Mouse (Mus musculus) left cerebral cortex, postnatal 4 days (tissue): ENCODE data around the gene Prph2. TPM values are rescaled to one million over a fixed set of nuclear protein-coding genes. Genes with fewer than 3 reads are reported as not detected.
A peak's percentile ranks its signal among the peaks of the same experiment; 100 is the strongest.

Experiments
- DNase-seq: peaks from one replicate; pipeline ENCODE4 v3.0.0-alpha.2; 2022
- intact Hi-C: fragments of 180-260 bp; cut with DNase I; formaldehyde crosslinking; loops from one replicate; pipeline ENCODE4 v1.15.1; 2025
- total RNA-seq, 2 experiments: library from RNA; stranded (reverse); gene quantifications; 2 replicates each; pipeline ENCODE4 v1.2.3; 2021

Gene Prph2
- total RNA-seq, 2 experiments from 2014 or later, result not detected

DNA sequence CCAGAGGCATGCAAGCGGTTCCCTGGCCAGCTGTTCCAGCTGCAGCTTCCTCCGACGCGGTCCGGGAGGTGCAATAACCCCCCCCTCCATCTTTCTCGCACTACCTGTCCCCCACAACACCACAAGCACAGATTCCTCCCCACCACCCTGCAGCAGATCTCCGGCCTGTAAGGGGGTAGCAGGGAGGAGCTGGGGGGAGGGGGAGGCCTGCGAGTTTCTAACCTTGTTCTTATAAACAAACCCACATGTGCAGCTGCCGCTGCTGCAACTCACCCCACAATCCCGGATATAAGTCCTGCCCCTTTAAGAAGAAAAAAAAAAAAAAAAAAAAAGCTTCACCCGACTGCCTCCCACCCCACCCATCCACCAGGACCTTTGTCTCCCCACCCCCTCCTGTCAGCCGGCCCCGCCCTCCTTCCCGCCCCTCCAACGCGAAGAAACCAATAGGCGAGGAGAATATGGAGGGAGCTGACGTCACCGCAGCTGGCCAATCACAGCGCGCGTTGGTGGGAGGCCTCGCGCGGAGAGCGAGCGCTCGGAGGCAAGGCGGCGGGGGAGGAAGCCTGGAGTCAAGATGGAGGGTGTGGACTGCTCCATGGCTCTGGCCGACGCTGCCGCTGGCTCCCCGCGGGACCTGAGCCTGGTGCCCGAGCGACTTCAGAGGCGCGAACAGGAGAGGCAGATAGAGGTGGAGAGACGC lies 20.0 kb upstream of the Prph2 start, which contains the start of gene Tbcc:
Gene Tbcc, plus strand, starts transcription at position 569 of the 700 bp plus-strand sequence.
- intact Hi-C loops, result no loop called here
- peak; percentile 98 for DNase-seq

DNA sequence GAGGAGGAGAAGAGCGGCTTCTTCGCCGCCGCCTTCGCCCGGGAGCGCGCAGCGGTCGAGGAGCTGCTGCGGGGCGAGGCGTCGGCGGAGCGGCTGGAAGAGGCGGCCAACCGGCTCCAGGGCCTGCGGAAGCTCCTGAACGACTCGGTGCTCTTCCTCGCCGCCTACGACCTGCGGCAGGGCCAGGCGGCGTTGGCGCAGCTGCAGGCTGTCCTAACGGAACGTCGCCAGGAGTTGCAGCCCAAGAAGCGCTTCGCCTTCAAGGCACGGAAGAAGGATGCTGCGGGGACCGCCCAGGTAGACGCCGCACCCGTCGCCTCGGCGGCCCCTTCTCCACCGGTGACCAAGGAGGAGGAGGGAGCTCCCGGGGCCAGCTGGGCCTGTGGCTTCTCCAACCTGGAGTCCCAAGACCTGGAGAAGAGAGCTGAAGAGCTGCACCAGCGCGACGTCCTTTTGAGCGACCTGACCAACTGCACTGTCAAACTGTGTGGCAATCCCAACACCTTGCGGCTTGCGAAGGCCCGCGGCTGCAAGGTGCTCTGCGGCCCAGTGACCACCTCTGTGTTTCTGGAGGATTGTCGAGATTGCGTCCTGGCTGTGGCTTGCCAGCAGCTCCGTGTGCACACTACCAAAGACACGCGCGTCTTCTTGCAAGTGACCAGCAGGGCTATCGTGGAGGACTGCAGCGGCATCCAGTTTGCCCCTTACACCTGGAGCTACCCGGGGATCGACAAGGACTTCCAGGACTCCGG lies 19.2 kb upstream of the Prph2 start:
- DNase-seq, result peak; percentile 33
- intact Hi-C loops, result no loop called here

DNA sequence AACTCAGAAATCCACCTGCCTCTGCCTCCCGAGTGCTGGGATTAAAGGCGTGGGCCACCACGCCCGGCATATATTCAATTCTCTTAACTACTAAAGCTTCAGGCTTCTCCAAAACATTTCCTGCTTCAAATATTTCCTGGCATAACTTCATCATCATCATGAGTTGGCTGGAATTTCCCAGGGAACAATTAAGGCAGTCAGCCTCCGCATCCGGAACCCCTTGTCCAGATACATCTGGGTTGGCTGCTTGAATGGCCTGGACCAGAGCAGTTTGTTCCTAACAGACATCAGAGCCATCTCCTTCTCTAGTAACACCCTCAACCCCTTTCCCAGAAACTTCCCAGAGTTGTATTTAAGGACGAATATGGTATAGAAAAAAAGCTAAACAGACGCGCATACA lies 14.8 kb upstream of the Prph2 start:
- DNase-seq, result no peak
- intact Hi-C loops, result no loop called here

DNA sequence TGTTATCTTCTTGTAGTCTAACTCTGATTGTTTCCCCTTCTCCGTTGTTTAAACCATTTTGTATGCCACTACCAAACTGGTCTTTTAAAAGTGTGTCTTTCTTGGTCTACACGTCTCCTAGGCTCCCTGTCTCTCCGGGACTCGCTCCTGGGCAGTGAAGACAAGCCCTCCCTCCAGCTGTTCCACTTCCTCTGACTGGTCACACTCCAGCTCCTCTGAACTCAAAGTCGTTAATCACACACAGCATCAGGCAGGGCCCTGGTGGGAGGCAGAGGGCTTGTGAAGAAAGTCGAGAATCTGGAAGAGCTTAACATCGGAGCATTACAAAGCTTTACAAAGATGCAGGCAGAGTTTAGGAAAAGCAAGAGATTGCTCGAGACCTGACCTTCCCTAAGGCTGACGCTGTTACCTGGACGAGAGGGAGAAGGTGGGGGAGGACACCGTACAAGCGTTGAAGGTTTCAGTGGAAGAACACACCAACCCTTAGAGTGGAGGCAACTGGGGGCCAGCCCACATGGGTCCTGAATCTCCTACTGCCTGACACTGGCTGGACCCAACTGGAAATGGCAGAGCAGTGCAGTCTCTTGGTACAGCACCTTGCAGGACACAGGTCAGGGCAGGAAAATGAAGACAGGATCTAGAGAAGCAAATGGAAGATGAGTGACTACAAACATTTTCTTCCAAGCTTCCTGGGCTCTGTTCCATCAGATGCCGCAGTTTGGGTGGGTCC lies 12.9 kb upstream of the Prph2 start:
- intact Hi-C loops, result no loop called here
- DNase-seq, result no peak

- intact Hi-C loops, result no loop called here
Measured at GRCm38 (mm10) chr17:46900941-46901340, 9.3 kb upstream of the Prph2 start.

DNA sequence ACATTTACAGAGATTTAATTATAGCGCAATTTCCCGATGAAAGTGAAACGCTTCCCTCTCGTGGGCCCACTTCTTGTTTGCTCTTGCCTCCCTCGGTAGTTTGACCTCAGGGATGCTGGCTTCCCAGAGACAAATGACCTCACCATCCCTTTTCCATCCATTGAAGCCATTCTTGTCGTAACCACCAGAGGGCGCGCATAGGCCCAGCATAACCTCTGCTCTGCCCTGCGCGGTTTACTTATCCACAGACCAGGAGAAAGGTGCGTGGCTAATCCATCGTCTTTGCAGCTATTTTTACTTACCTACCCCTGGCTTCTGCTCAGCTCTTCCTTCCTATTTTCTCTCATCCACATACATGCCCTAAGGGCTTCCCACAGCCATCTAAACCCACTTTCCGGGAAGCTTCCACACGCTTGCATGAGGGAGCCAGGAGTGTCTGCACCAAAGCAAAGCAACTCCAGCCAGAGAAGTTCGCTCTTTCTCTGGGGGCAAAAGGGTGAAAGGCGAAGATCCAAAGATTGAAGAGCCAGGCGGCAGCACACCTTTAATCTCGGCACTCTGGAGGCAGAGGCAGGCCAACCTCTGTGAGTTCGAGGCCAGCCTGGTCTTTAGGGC lies 6.3 kb upstream of the Prph2 start:
- peak; percentile 79 for DNase-seq
- intact Hi-C loops, result no loop called here

More at GRCm38 (mm10) chr17:46900941-46901340, 9.3 kb upstream of the Prph2 start:
- DNase-seq, result no peak

DNA sequence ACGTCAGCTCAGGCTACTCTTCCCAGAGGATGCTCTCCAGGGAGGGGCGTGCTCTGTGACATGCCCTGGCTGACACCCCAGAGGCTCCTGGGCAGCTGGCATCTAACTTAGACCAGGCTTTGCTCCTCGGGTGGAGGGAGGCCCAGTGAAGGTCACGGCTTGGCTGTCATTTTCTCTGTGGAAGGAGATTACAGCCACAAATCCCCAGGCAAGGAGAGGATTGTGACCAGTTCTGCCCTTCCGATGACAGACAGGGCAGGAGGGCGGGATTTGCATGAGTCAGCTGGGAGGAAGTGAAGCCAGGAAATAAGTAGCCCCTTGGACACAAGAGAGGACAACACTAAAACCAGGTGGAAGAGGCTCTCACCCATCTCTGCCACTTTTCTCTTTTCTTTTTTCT lies 2.1 kb downstream of the Prph2 start:
- intact Hi-C loops, result no loop called here
- no peak for DNase-seq

DNA sequence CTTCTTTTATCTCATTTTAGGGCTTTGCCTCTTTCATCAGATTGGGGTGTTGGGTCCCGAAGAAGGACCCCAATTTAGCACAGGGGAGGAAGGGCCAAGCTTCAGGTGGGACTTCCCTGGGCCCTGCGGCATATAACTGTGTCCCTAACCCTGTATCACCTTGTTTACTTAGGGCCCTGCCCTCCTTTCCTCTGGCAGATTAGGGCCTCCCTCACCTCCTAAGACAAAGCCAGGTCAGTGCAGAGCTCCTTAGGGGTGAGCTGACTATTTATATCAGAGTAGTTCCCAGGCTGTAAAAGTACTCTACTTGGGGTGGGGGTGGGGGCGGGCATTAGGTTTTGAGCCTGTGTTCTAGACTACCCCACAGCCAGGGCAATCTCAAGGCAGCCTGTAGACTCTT lies 4.9 kb downstream of the Prph2 start:
- no peak for DNase-seq
- intact Hi-C loops, result no loop called here

GRCm38 (mm10) chr17:46918951-46919350 lies 8.7 kb downstream of the Prph2 start:
- intact Hi-C loops, result no loop called here
- no peak for DNase-seq

GRCm38 (mm10) chr17:46920855-46921254 lies 10.6 kb downstream of the Prph2 start:
- DNase-seq, result no peak
- intact Hi-C loops, result no loop called here

DNA sequence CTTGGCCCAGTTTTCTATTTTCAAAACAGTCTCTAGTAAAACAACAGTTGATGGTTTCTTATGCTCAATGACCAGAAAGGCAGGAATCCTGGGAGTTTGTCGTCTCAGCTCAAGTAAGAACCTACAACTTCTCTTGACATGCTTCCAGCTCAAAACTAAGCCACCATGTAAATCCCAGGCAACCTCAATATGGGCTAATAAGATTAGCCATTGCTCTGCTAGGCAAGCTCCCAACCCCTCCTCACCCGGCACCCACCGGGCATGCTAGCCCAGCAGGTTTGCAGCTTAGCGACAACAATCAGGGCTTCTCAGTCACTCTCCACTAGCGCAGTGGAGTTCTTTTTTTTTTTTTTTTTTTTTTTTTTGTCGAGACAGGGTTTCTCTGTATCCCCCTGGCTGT lies 15.9 kb downstream of the Prph2 start:
- intact Hi-C loops, result no loop called here
- DNase-seq, result no peak

GRCm38 (mm10) chr17:46926941-46927340 lies 16.7 kb downstream of the Prph2 start:
- intact Hi-C loops, result no loop called here
- no peak for DNase-seq

- intact Hi-C loops, result no loop called here
- no peak for DNase-seq
Measured at GRCm38 (mm10) chr17:46927781-46928180, 17.5 kb downstream of the Prph2 start.

- no peak for DNase-seq
- intact Hi-C loops, result no loop called here
Measured at GRCm38 (mm10) chr17:46929277-46929676, 19.0 kb downstream of the Prph2 start.

DNA sequence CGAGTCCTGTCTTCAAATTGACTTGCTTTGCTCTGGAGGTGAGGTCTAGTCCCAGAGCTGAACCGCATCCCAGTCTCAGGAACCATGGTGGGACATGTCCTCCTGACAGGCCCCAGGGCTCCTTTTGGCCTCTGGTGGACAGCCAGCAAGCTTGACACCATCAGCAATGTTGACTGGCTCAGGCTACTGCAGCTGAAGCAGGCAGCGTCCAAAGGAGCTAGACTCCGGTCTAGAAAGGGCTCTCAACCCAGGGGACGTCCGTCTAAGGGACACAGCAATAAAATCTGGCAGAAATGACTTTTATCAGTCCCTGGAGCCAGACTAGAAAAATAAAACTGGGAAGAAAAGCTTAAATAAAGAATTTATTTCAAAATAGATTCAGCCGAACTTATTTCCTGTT lies 19.6 kb downstream of the Prph2 start:
- no peak for DNase-seq

GRCm38 (mm10) chr17:46932961-46933360 lies 22.7 kb downstream of the Prph2 start:
- intact Hi-C loops, result no loop called here
- no peak for DNase-seq

More for the DNA sequence above, 19.6 kb downstream of the Prph2 start:
- intact Hi-C loops, result no loop called here

DNA sequence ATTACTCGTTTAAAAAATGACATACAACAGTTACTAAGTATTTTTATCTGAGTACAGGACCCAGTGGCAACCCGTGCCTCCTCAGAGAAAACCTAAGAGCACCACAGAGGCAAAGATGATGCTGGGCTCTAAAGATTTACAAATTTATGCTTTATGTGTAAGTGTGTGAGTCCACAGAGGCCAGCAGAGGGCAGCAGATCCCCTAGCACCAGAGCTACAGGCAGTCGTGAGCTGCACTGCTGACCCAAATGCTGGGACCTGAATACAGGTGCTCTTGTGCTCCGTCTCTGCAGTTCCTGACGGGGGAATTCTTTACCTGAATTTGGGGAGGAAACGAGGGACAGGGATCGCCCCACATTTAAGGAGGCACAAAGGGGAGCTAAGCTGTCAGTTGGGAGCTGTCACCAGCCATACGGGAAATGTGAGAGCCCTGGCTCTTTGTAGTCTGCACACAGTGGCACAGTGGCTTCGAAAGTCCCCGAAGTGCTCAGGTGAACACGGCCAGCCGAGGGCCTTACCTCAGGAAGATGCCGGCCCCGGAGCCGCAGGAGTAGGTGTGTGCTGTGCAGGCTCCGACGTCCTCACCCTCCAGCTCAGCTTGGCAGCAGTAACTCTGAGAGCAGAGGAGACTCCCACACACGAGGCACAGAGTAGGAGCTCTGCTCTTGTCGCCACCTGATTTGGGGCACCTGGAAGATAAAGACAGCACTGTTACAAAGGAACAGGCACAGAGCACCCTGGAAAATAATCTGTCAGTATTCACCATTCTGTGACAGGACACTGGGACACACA lies 23.5 kb downstream of the Prph2 start:
- intact Hi-C loops, result no loop called here
- DNase-seq, result peak; percentile 68

GRCm38 (mm10) chr17:46940461-46940860 lies 30.2 kb downstream of the Prph2 start:
- intact Hi-C loops, result no loop called here
- DNase-seq, result no peak

DNA sequence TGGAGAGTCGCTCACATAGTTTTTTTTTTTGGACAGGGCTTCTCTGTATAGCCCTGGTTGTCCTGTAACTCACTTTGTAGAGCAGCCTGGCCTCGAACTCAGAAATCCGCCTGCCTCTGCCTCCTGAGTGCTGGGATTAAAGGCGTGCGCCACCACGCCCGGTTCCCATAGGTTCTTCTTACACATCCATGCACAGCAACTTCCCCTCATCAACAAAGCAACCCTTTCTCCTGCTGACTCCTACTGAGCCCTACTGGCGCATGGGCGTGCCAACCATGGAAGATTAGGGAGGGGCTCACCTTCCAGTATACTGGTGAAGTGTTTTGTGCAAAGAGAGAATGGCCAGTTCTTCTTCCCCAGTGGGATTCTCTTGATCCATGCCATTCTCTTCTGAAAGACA lies 32.2 kb downstream of the Prph2 start:
- no peak for DNase-seq
- intact Hi-C loops, result no loop called here

- no peak for DNase-seq
- intact Hi-C loops, result loop anchor here (5.0 kb wide), 1 partner anchor 46 kb away; no protein-coding TSS in a partner anchor
Measured at GRCm38 (mm10) chr17:46946276-46946675, 36.0 kb downstream of the Prph2 start.
